Mouse (Mus musculus) heart, adult 11 months (tissue): ENCODE results near the gene Pax3.
A peak's percentile ranks its signal among the peaks of the same experiment; 100 is the strongest.

Experiments
- DNase-seq: peaks from one replicate; pipeline ENCODE4 v3.0.0; 2022

Pax3 gene

DNA sequence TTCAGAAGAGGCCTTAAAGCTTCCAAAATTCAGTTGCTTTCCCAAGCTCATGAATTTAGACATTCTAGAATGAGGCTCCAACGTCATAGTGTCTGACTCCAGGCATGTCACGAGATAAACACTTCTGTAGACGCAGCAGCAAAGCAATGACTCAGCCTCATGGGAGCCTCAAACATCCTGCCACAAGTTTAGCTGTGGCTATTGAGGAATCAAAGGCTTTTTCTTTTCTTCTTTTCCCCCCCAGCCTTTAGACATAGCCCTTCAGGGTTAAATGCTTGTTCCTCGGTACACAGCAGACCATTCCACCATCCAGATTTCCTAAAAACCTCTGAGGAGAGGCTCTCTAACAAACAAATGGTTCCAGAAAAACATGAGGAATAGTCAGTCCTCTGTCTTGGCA lies 139.0 kb downstream of the Pax3 start:
- DNase-seq, result peak; percentile 49

GRCm38 (mm10) chr1:78053677-78054076 lies 143.3 kb downstream of the Pax3 start:
- DNase-seq, result no peak
